Comparison of ENCODE assay signal across 12 mouse cellular contexts in the genomic region with DNA sequence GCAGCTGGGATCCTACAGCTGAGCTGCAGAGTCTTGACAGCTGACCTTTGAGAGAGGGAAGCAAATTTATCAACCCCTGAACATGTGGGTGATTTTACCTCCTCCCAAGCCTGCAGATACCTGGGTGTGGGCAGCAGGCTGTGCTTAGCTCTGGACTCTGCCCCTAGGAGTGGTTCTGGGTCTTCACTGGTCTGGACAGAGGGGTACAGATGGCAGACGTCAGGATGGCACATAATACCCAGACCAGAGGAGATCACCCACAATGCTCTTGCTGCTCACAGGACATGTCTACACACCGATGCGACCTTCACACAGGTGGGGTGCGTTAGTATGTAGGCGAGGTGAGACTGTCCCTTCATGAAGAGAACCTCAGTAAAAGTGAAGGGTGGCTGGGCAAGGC. TPM values are rescaled to one million over a fixed set of nuclear protein-coding genes. Genes with fewer than 3 reads are reported as not detected.
DNase-seq lines count a peak whose midpoint lies in the region; ATAC-seq lines count a peak whose summit lies in the region.
"Had no signal": no experiment of that assay in that cellular context is flagged by ENCODE, and none has a peak within 500 bp of the region (broad histone marks: within the 10 kb centered on the region; RNA-seq: fewer than 3 reads in every experiment).

No protein-coding gene starts in this region.

- WGBS in heart, embryonic 13.5 days, result 88% methylated on average over 5 of the region's 5 CpGs
- WGBS in midbrain, embryonic 14.5 days, result 90% methylated on average over 5 of the region's 5 CpGs
- WGBS in midbrain, embryonic 11.5 days, result 93% methylated on average over 5 of the region's 5 CpGs
- WGBS in intestine, embryonic 15.5 days, result 81% methylated on average over 5 of the region's 5 CpGs
- 85% methylated on average over 5 of the region's 5 CpGs for WGBS in stomach, embryonic 16.5 days

- peaks cover 30% of the 10 kb centered on the region for H3K4me1 ChIP-seq in heart, embryonic 13.5 days
- H3K4me1 ChIP-seq in midbrain, embryonic 14.5 days (ENCODE audit: control insufficient read depth, insufficient read depth, low read length), result peaks cover 20% of the 10 kb centered on the region
- peaks cover 15% of the 10 kb centered on the region for H3K4me1 ChIP-seq in midbrain, embryonic 11.5 days (ENCODE audit: control insufficient read depth, insufficient read depth, low read length)
- peaks cover 36% of the 10 kb centered on the region for H3K4me1 ChIP-seq in intestine, embryonic 15.5 days (replicated peaks)
- H3K4me1 ChIP-seq in stomach, embryonic 16.5 days (ENCODE audit: control insufficient read depth, insufficient read depth, low read length), result peaks cover 27% of the 10 kb centered on the region

- peaks cover 37% of the 10 kb centered on the region for H3K36me3 ChIP-seq in heart, embryonic 13.5 days
- H3K36me3 ChIP-seq in midbrain, embryonic 14.5 days (ENCODE audit: control insufficient read depth, insufficient read depth, low read length), result peaks cover 10% of the 10 kb centered on the region
- H3K36me3 ChIP-seq in midbrain, embryonic 11.5 days (ENCODE audit: control insufficient read depth, insufficient read depth, low read length), result no peaks in the 10 kb centered on the region
- H3K36me3 ChIP-seq in intestine, embryonic 15.5 days, result peaks cover 6% of the 10 kb centered on the region
- H3K36me3 ChIP-seq in stomach, embryonic 16.5 days (ENCODE audit: control insufficient read depth, insufficient read depth, low read length), result no peaks in the 10 kb centered on the region; the same call in 1 of the 2 replicates

- ATAC-seq in heart, embryonic 13.5 days (ENCODE audit: extremely low read depth, insufficient number of reproducible peaks, low FRiP score, low TSS enrichment), result no peak
- ATAC-seq in midbrain, embryonic 14.5 days (ENCODE audit: low FRiP score, low TSS enrichment), result no peak
- no peak for ATAC-seq in midbrain, embryonic 11.5 days (ENCODE audit: low FRiP score)
- no peak for ATAC-seq in intestine, embryonic 15.5 days
- no peak for ATAC-seq in stomach, embryonic 16.5 days (ENCODE audit: insufficient read depth, low FRiP score)

- H3K27ac ChIP-seq in heart, embryonic 13.5 days (replicated peaks), result no peak overlapping the region
- no peak overlapping the region for H3K27ac ChIP-seq in midbrain, embryonic 14.5 days (replicated peaks; ENCODE audit: low read depth, low read length)
- H3K27ac ChIP-seq in midbrain, embryonic 11.5 days (ENCODE audit: low read depth, low read length), result no peak overlapping the region
- peak overlapping the region; percentile 97 for H3K27ac ChIP-seq in intestine, embryonic 15.5 days
- peak overlapping the region; percentile 98 for H3K27ac ChIP-seq in stomach, embryonic 16.5 days (ENCODE audit: low read length)

- peak overlapping the region; percentile 86 for H3K9ac ChIP-seq in heart, embryonic 13.5 days
- H3K9ac ChIP-seq in midbrain, embryonic 14.5 days (replicated peaks; ENCODE audit: low read length), result no peak overlapping the region
- H3K9ac ChIP-seq in midbrain, embryonic 11.5 days (ENCODE audit: low read length), result no peak overlapping the region
- peak overlapping the region; percentile 31; the same call in 1 of the 2 replicates for H3K9ac ChIP-seq in intestine, embryonic 15.5 days
- H3K9ac ChIP-seq in stomach, embryonic 16.5 days (ENCODE audit: low read length), result peak overlapping the region; percentile 20; the same call in 1 of the 2 replicates

- H3K4me3 ChIP-seq in heart, embryonic 13.5 days, result no peak overlapping the region
- H3K4me3 ChIP-seq in midbrain, embryonic 14.5 days (replicated peaks; ENCODE audit: low read depth, low read length), result no peak overlapping the region
- no peak overlapping the region for H3K4me3 ChIP-seq in midbrain, embryonic 11.5 days (ENCODE audit: low read depth, low read length)
- peak overlapping the region; percentile 55; the same call in 1 of the 2 replicates for H3K4me3 ChIP-seq in intestine, embryonic 15.5 days (replicated peaks)
- no peak overlapping the region for H3K4me3 ChIP-seq in stomach, embryonic 16.5 days (replicated peaks; ENCODE audit: low read length)

- intact Hi-C loops in heart, postnatal 25 days (cut with DNase I), result loop anchor here (5.0 kb wide), 1 partner anchor 702 kb away; no protein-coding TSS in a partner anchor

- DNase-seq in heart, postnatal 25 days (ENCODE audit: low spot score), result no peak
- no peak for DNase-seq in midbrain, embryonic 14.5 days
- DNase-seq in midbrain, embryonic 11.5 days (ENCODE audit: low spot score, missing footprints), result no peak
- no peak for DNase-seq in retina, postnatal 1 day
- no peak for DNase-seq in urinary bladder, postnatal 10 days (ENCODE audit: low spot score)
- DNase-seq: cerebellum, adult 2 months; heart, postnatal 10 days; thymus, postnatal 36 days had no signal

- no peaks in the 10 kb centered on the region for H3K9me3 ChIP-seq in heart, embryonic 13.5 days
- H3K9me3 ChIP-seq in midbrain, embryonic 14.5 days (ENCODE audit: control insufficient read depth, low read length), result no peaks in the 10 kb centered on the region
- H3K9me3 ChIP-seq in midbrain, embryonic 11.5 days (ENCODE audit: control insufficient read depth, low read length), result no peaks in the 10 kb centered on the region
- no peaks in the 10 kb centered on the region for H3K9me3 ChIP-seq in intestine, embryonic 15.5 days
- H3K9me3 ChIP-seq in stomach, embryonic 16.5 days (replicated peaks; ENCODE audit: control insufficient read depth, low read length), result no peaks in the 10 kb centered on the region

- H3K4me2 ChIP-seq in heart, embryonic 13.5 days, result no peak overlapping the region
- peak overlapping the region; percentile 97 for H3K4me2 ChIP-seq in midbrain, embryonic 14.5 days (ENCODE audit: low read length)
- no peak overlapping the region for H3K4me2 ChIP-seq in midbrain, embryonic 11.5 days
- peak overlapping the region; percentile 88 for H3K4me2 ChIP-seq in intestine, embryonic 15.5 days (replicated peaks)
- H3K4me2 ChIP-seq in stomach, embryonic 16.5 days (ENCODE audit: low read depth, low read length), result peak overlapping the region; percentile 62; the same call in 1 of the 2 replicates

- no peaks in the 10 kb centered on the region for H3K27me3 ChIP-seq in heart, embryonic 13.5 days (replicated peaks)
- no peaks in the 10 kb centered on the region for H3K27me3 ChIP-seq in midbrain, embryonic 14.5 days (ENCODE audit: control insufficient read depth, insufficient read depth, low read length)
- no peaks in the 10 kb centered on the region for H3K27me3 ChIP-seq in midbrain, embryonic 11.5 days (ENCODE audit: control insufficient read depth, insufficient read depth, low read length)
- no peaks in the 10 kb centered on the region for H3K27me3 ChIP-seq in intestine, embryonic 15.5 days (replicated peaks)
- no peaks in the 10 kb centered on the region for H3K27me3 ChIP-seq in stomach, embryonic 16.5 days (ENCODE audit: control insufficient read depth, insufficient read depth, low read length)

RNA-seq across cellular contexts. Expression of gene Gpr137, which starts 7.3 kb away (rescaled TPM):
- polyA plus RNA-seq in heart, embryonic 13.5 days (2015; fragmentation: Nextera tagmentation; extraction: Ambion mirVana), result 18.6 and 19.6 TPM in 2 replicates
- 10 to 100 TPM; 35.0 to 38.8 TPM for total RNA-seq in heart, postnatal 25 days (2021)
- polyA plus RNA-seq in midbrain, embryonic 14.5 days (2014; fragmentation: Nextera tagmentation; extraction: Ambion mirVana), result 56.0 and 60.4 TPM in 2 replicates
- polyA plus RNA-seq in midbrain, embryonic 11.5 days (2014; fragmentation: Nextera tagmentation; extraction: Ambion mirVana), result 28.0 and 32.0 TPM in 2 replicates
- polyA plus RNA-seq in intestine, embryonic 15.5 days (2015; fragmentation: Nextera tagmentation; extraction: Ambion mirVana), result 20.4 and 25.5 TPM in 2 replicates
- 20.2 and 22.1 TPM in 2 replicates for polyA plus RNA-seq in stomach, embryonic 16.5 days (2015; fragmentation: Nextera tagmentation; extraction: Ambion mirVana)

RNA-seq across cellular contexts. Expression of gene Bad, which starts 7.9 kb away (rescaled TPM):
- polyA plus RNA-seq in heart, embryonic 13.5 days (2015; fragmentation: Nextera tagmentation; extraction: Ambion mirVana), result 56.9 and 59.8 TPM in 2 replicates
- total RNA-seq in heart, postnatal 25 days (2021), result 10 to 100 TPM; 24.4 to 27.3 TPM
- 77.1 and 79.3 TPM in 2 replicates for polyA plus RNA-seq in midbrain, embryonic 14.5 days (2014; fragmentation: Nextera tagmentation; extraction: Ambion mirVana)
- 53.7 and 55.9 TPM in 2 replicates for polyA plus RNA-seq in midbrain, embryonic 11.5 days (2014; fragmentation: Nextera tagmentation; extraction: Ambion mirVana)
- polyA plus RNA-seq in intestine, embryonic 15.5 days (2015; fragmentation: Nextera tagmentation; extraction: Ambion mirVana), result 70.0 and 72.4 TPM in 2 replicates
- polyA plus RNA-seq in stomach, embryonic 16.5 days (2015; fragmentation: Nextera tagmentation; extraction: Ambion mirVana), result 87.1 and 89.0 TPM in 2 replicates

RNA-seq across cellular contexts. Expression of gene Kcnk4, which starts 15.2 kb away (rescaled TPM):
- polyA plus RNA-seq in heart, embryonic 13.5 days (2015; fragmentation: Nextera tagmentation; extraction: Ambion mirVana), result 0.18 and 0.44 TPM in 2 replicates
- total RNA-seq in heart, postnatal 25 days (2021), result under 1 TPM; 0.20 to 0.36 TPM
- 1.9 and 3.4 TPM in 2 replicates for polyA plus RNA-seq in midbrain, embryonic 14.5 days (2014; fragmentation: Nextera tagmentation; extraction: Ambion mirVana)
- polyA plus RNA-seq in midbrain, embryonic 11.5 days (2014; fragmentation: Nextera tagmentation; extraction: Ambion mirVana), result not detected in 2 replicates
- polyA plus RNA-seq in intestine, embryonic 15.5 days (2015; fragmentation: Nextera tagmentation; extraction: Ambion mirVana), result 0.29 and 0.40 TPM in 2 replicates
- 0.68 and 0.79 TPM in 2 replicates for polyA plus RNA-seq in stomach, embryonic 16.5 days (2015; fragmentation: Nextera tagmentation; extraction: Ambion mirVana)
- total RNA-seq: gastrocnemius, adult 18-20 months had no signal

RNA-seq across cellular contexts. Expression of gene Catsperz, which starts 24.4 kb away (rescaled TPM):
- 1.7 and 3.6 TPM in 2 replicates for polyA plus RNA-seq in heart, embryonic 13.5 days (2015; fragmentation: Nextera tagmentation; extraction: Ambion mirVana)
- not detected for total RNA-seq in heart, postnatal 25 days (2021)
- 0.53 and 0.78 TPM in 2 replicates for polyA plus RNA-seq in midbrain, embryonic 14.5 days (2014; fragmentation: Nextera tagmentation; extraction: Ambion mirVana)
- not detected in 2 replicates for polyA plus RNA-seq in midbrain, embryonic 11.5 days (2014; fragmentation: Nextera tagmentation; extraction: Ambion mirVana)
- polyA plus RNA-seq in intestine, embryonic 15.5 days (2015; fragmentation: Nextera tagmentation; extraction: Ambion mirVana), result 1.1 and 1.6 TPM in 2 replicates
- polyA plus RNA-seq in stomach, embryonic 16.5 days (2015; fragmentation: Nextera tagmentation; extraction: Ambion mirVana), result 1.8 and 2.8 TPM in 2 replicates
- total RNA-seq: gastrocnemius, adult 18-20 months; heart, postnatal 10 days had no signal

RNA-seq across cellular contexts. Expression of gene Ppp1r14b, which starts 25.2 kb away (rescaled TPM):
- 82.3 and 117 TPM in 2 replicates for polyA plus RNA-seq in heart, embryonic 13.5 days (2015; fragmentation: Nextera tagmentation; extraction: Ambion mirVana)
- total RNA-seq in heart, postnatal 25 days (2021), result 100 to 1,000 TPM in 1 of 2 experiments, 10 to 100 TPM in 1; 83.5 to 112 TPM
- polyA plus RNA-seq in midbrain, embryonic 14.5 days (2014; fragmentation: Nextera tagmentation; extraction: Ambion mirVana), result 198 and 257 TPM in 2 replicates
- 245 and 285 TPM in 2 replicates for polyA plus RNA-seq in midbrain, embryonic 11.5 days (2014; fragmentation: Nextera tagmentation; extraction: Ambion mirVana)
- 177 and 188 TPM in 2 replicates for polyA plus RNA-seq in intestine, embryonic 15.5 days (2015; fragmentation: Nextera tagmentation; extraction: Ambion mirVana)
- polyA plus RNA-seq in stomach, embryonic 16.5 days (2015; fragmentation: Nextera tagmentation; extraction: Ambion mirVana), result 53.7 and 70.6 TPM in 2 replicates

Comparison
In these comparisons a context has a peak if more than half of its experiments do, and no peak if none do; other contexts are left out.
1. H3K4me2 ChIP-seq: peak in midbrain, embryonic 14.5 days (single experiment), intestine, embryonic 15.5 days (single experiment) and stomach, embryonic 16.5 days (single experiment); none in heart, embryonic 13.5 days (single experiment) and midbrain, embryonic 11.5 days (single experiment).
2. H3K27ac ChIP-seq: peak in intestine, embryonic 15.5 days (single experiment) and stomach, embryonic 16.5 days (single experiment); none in heart, embryonic 13.5 days (single experiment), midbrain, embryonic 14.5 days (single experiment) and midbrain, embryonic 11.5 days (single experiment).
3. H3K9ac ChIP-seq: peak in heart, embryonic 13.5 days (single experiment), intestine, embryonic 15.5 days (single experiment) and stomach, embryonic 16.5 days (single experiment); none in midbrain, embryonic 14.5 days (single experiment) and midbrain, embryonic 11.5 days (single experiment).